Mouse (Mus musculus) layer of hippocampus, adult 8-10 months (tissue): ENCODE results near the gene Slc26a9. TPM values are rescaled to one million over a fixed set of nuclear protein-coding genes. Genes with fewer than 3 reads are reported as not detected.

ENCODE experiments used
- total RNA-seq, 4 experiments: library from RNA; stranded (reverse); gene quantifications; 2 replicates each; pipeline ENCODE4 v1.2.4; 2022

The Slc26a9 gene
- total RNA-seq, 4 experiments from 2014 or later = 0.07 to 0.31 (median 0.17) TPM

Other genes with a start within 250 kb of the Slc26a9 start
- gene Srgap2, start 216.7 kb upstream of the Slc26a9 start, total RNA-seq = 10 to 100 TPM; 79.8 to 92.2 (median 84.9) TPM
- gene Fam72a, start 216.1 kb upstream of the Slc26a9 start, total RNA-seq = 1 to 10 TPM in 3 of 4 experiments, under 1 TPM in 1; 0.78 to 2.0 (median 1.4) TPM
- under 1 TPM; 0.27 to 0.49 (median 0.40) TPM for gene Avpr1b, start 144.8 kb upstream of the Slc26a9 start, total RNA-seq
- gene Ctse, start 105.7 kb upstream of the Slc26a9 start, total RNA-seq = 10 to 100 TPM in 1 of 4 experiments, 1 to 10 TPM in 1, not detected in 2; 7.9 to 12.2 TPM
- gene Rab7b, start 55.3 kb upstream of the Slc26a9 start, total RNA-seq = 10 to 100 TPM in 1 of 4 experiments, 1 to 10 TPM in 2, under 1 TPM in 1; 0.85 to 15.3 (median 5.2) TPM
- 1 to 10 TPM; 2.2 to 3.7 (median 2.8) TPM for gene Pm20d1, start 53.4 kb downstream of the Slc26a9 start, total RNA-seq
- 10 to 100 TPM; 66.7 to 71.1 (median 68.5) TPM for gene Slc41a1, start 83.5 kb downstream of the Slc26a9 start, total RNA-seq
- 10 to 100 TPM in 2 of 4 experiments, 1 to 10 TPM in 2; 5.9 to 11.1 (median 9.3) TPM for gene Rab29, start 123.2 kb downstream of the Slc26a9 start, total RNA-seq
- 100 to 1,000 TPM; 151 to 160 (median 159) TPM for gene Nucks1, start 166.5 kb downstream of the Slc26a9 start, total RNA-seq
- gene Slc45a3, start 218.9 kb downstream of the Slc26a9 start, total RNA-seq = under 1 TPM; 0.63 to 0.75 (median 0.70) TPM